Mouse (Mus musculus) MEL (cell line): ENCODE results near the gene Ghr.

Experiments used
- CTCF ChIP-seq, 3 experiments: IDR thresholded peaks in 2 of 3; conservative IDR thresholded peaks in 1 of 3; 2 replicates each; pipeline ENCODE4 v1.5.1; 2011 to 2012; ENCODE audit warnings: low read length in 3 of 3, low read depth in 2 of 3, mild to moderate bottlenecking in 2 of 3, improper control_type of control experiment in 1 of 3, inconsistent platforms in 1 of 3, mixed read lengths in 1 of 3, moderate library complexity in 1 of 3; ENCODE audit not compliant: control insufficient read depth in 1 of 3, insufficient read depth in 1 of 3, poor library complexity in 1 of 3, severe bottlenecking in 1 of 3
- EP300 ChIP-seq, 2 experiments: IDR thresholded peaks; 2 replicates each; pipeline ENCODE4 v1.6.1; 2011; ENCODE audit warnings: improper control_type of control experiment in 2 of 2, low read length in 2 of 2, low read depth in 1 of 2, mild to moderate bottlenecking in 1 of 2
- GATA1 ChIP-seq: IDR thresholded peaks from 2 replicates; pipeline ENCODE4 v1.6.1; 2011; ENCODE audit warnings: low read depth, low read length, improper control_type of control experiment
- MEF2A ChIP-seq: IDR thresholded peaks from 2 replicates; pipeline ENCODE4 v1.6.1; 2014; ENCODE audit warnings: low read depth, mild to moderate bottlenecking, inconsistent platforms, low read length, improper control_type of control experiment; ENCODE audit not compliant: poor library complexity, insufficient replicate concordance, severe bottlenecking; ENCODE audit errors: extremely low read depth
- MYB ChIP-seq: IDR thresholded peaks from 2 replicates; pipeline ENCODE4 v1.6.1; 2011; ENCODE audit warnings: mild to moderate bottlenecking, low read depth, low read length, improper control_type of control experiment
- POLR2A ChIP-seq, 2 experiments: IDR thresholded peaks; 2 replicates each; pipeline ENCODE4 v1.6.1; 2011 to 2012; ENCODE audit warnings: low read length in 2 of 2, mild to moderate bottlenecking in 2 of 2, control low read depth in 1 of 2, improper control_type of control experiment in 1 of 2, low read depth in 1 of 2, moderate library complexity in 1 of 2; ENCODE audit not compliant: control insufficient read depth in 1 of 2, insufficient read depth in 1 of 2, poor library complexity in 1 of 2
- POLR2AphosphoS5 ChIP-seq: IDR thresholded peaks from 2 replicates; pipeline ENCODE4 v1.6.1; 2012; ENCODE audit warnings: low read depth, borderline replicate concordance, mild to moderate bottlenecking, inconsistent platforms, low read length, moderate library complexity, mixed read lengths
- SMC3 ChIP-seq: IDR thresholded peaks from 2 replicates; pipeline ENCODE4 v1.6.1; 2011; ENCODE audit warnings: low read depth, low read length, improper control_type of control experiment
- USF1 ChIP-seq: IDR thresholded peaks from 2 replicates; pipeline ENCODE4 v1.6.1; 2014; ENCODE audit warnings: low read depth, mild to moderate bottlenecking, inconsistent platforms, low read length, improper control_type of control experiment, moderate library complexity
- ZKSCAN1 ChIP-seq: IDR thresholded peaks from 2 replicates; pipeline ENCODE4 v1.6.1; 2012; ENCODE audit warnings: low read depth, mild to moderate bottlenecking, inconsistent platforms, low read length, improper control_type of control experiment, moderate library complexity

GRCm38 (mm10) chr15:3544289-3544688, 39.0 kb downstream of the Ghr start:
- TF ChIP-seq USF1 (no peak), SMC3 (no peak), ZKSCAN1 (no peak), EP300 (IDR thresholded peaks at IDR 0.05; ENCODE audit: low read depth in 1 of 2, low read length in 2 of 2) (no peak), CTCF (IDR thresholded peaks at IDR 0.05 in 2 of 3, conservative IDR thresholded peaks at IDR 0.05 in 1 of 3; ENCODE audit: control insufficient read depth in 1 of 3, insufficient read depth in 1 of 3, low read depth in 2 of 3, low read length in 3 of 3, poor library complexity in 1 of 3, severe bottlenecking in 1 of 3) (no peak), MEF2A (no peak), POLR2AphosphoS5 (no peak), POLR2A (IDR thresholded peaks at IDR 0.05; ENCODE audit: control insufficient read depth in 1 of 2, insufficient read depth in 1 of 2, low read depth in 1 of 2, low read length in 2 of 2, poor library complexity in 1 of 2) (no peak), GATA1 (no peak), MYB (no peak)
